Mouse (Mus musculus) neural tube, embryonic 12.5 days (tissue): Measurements from ENCODE around the gene Tmem190. TPM values are rescaled to one million over a fixed set of nuclear protein-coding genes. Genes with fewer than 3 reads are reported as not detected.
"Not testable (repeated sequence)": the region's sequence is repeated elsewhere in the genome, so short reads cannot be mapped to it uniquely, and the experiment has no call there.

ENCODE experiments used
- ATAC-seq: fragments of 200-750 bp; cut with Nextera tagmentation; 2 replicates; pipeline ENCODE4 v1.8.0; 2017; ENCODE audit warnings: low read depth, mild to moderate bottlenecking, moderate TSS enrichment, moderate library complexity; ENCODE audit not compliant: low FRiP score
- H3K27ac ChIP-seq: fragments of 300-500 bp; sonication (generic); 2 replicates; pipeline ENCODE4 v1.5.1; 2016
- H3K27me3 ChIP-seq: fragments of 300-500 bp; sonication (generic); replicated peaks from 2 replicates; pipeline ENCODE4 v1.6.1; 2016; ENCODE audit warnings: mild to moderate bottlenecking
- H3K36me3 ChIP-seq: fragments of 300-500 bp; sonication (generic); 2 replicates; pipeline ENCODE4 v1.6.1; 2016; ENCODE audit warnings: mild to moderate bottlenecking
- H3K4me1 ChIP-seq: fragments of 300-500 bp; sonication (generic); 2 replicates; pipeline ENCODE4 v1.6.1; 2016
- H3K4me2 ChIP-seq: fragments of 300-500 bp; sonication (generic); replicated peaks from 2 replicates; pipeline ENCODE4 v1.6.1; 2016; ENCODE audit warnings: mild to moderate bottlenecking
- H3K4me3 ChIP-seq: fragments of 300-500 bp; sonication (generic); 2 replicates; pipeline ENCODE4 v1.5.1; 2016
- H3K9ac ChIP-seq: fragments of 300-500 bp; sonication (generic); 2 replicates; pipeline ENCODE4 v1.6.1; 2016; ENCODE audit warnings: mild to moderate bottlenecking
- H3K9me3 ChIP-seq: fragments of 300-500 bp; sonication (generic); 2 replicates; pipeline ENCODE4 v1.6.1; 2016; ENCODE audit warnings: mild to moderate bottlenecking
- WGBS: fragments of 180-500 bp; shearing (Covaris S2); methylation state at CpG from one replicate; pipeline ENCODE4 v1.1.7; 2016; 5-methylcytosine and 5-hydroxymethylcytosine counted together
- polyA plus RNA-seq: library from polyadenylated mRNA; unstranded; fragments of >200 nt; fragmentation: Nextera tagmentation; extraction: Ambion mirVana; gene quantifications from 2 replicates; pipeline ENCODE4 v1.2.1, GENCODE M21; 2016

Tmem190 gene
- polyA plus RNA-seq, 1 experiment from 2014 or later: not detected

GRCm38 (mm10) chr7:4795767-4796433 is 13.2 kb downstream of the Tmem190 start:
- Histone ChIP-seq H3K4me2 (no peak overlapping the region), H3K9ac (no peak overlapping the region), H3K4me1 (peaks cover 14% of the 10 kb centered on the region), H3K4me3 (no peak overlapping the region), H3K27me3 (no peaks in the 10 kb centered on the region), H3K36me3 (peaks cover 38% of the 10 kb centered on the region), H3K27ac (no peak overlapping the region), H3K9me3 (no peaks in the 10 kb centered on the region)
- 75% methylated on average over 7 of the region's 7 CpGs for WGBS
- no peak for ATAC-seq

- no peaks in the 10 kb centered on the region for H3K9me3 ChIP-seq
- no peak overlapping the region for H3K4me3 ChIP-seq
- H3K9ac ChIP-seq: no peak overlapping the region
- no peaks in the 10 kb centered on the region for H3K27me3 ChIP-seq
- H3K4me1 ChIP-seq: no peaks in the 10 kb centered on the region
- H3K36me3 ChIP-seq: peaks cover 23% of the 10 kb centered on the region
- no peak overlapping the region for H3K27ac ChIP-seq
- no peak for ATAC-seq
- H3K4me2 ChIP-seq: no peak overlapping the region
Measured at GRCm38 (mm10) chr7:4802247-4802646, 19.5 kb downstream of the Tmem190 start.

GRCm38 (mm10) chr7:4806716-4807115 is 24.0 kb downstream of the Tmem190 start:
- no peak for ATAC-seq
- H3K9ac ChIP-seq: no peak overlapping the region
- no peaks in the 10 kb centered on the region for H3K27me3 ChIP-seq
- no peaks in the 10 kb centered on the region for H3K9me3 ChIP-seq
- H3K4me2 ChIP-seq: no peak overlapping the region
- H3K4me1 ChIP-seq: peaks cover 20% of the 10 kb centered on the region
- H3K4me3 ChIP-seq: no peak overlapping the region
- 91% methylated on average over 7 of the region's 7 CpGs for WGBS
- peaks cover 44% of the 10 kb centered on the region for H3K36me3 ChIP-seq
- no peak overlapping the region for H3K27ac ChIP-seq

- not testable (repeated sequence) for H3K27me3 ChIP-seq, H3K9me3 ChIP-seq, H3K27ac ChIP-seq, ATAC-seq
- H3K4me2 ChIP-seq: peak overlapping the region; percentile 77
- peaks cover 36% of the 10 kb centered on the region for H3K36me3 ChIP-seq
- H3K4me3 ChIP-seq: peak overlapping the region; percentile 96
- peak overlapping the region; percentile 95 for H3K9ac ChIP-seq
- WGBS: 45% methylated on average over 10 of the region's 10 CpGs
- peaks cover 25% of the 10 kb centered on the region for H3K4me1 ChIP-seq
Measured at GRCm38 (mm10) chr7:4811131-4811530, 28.4 kb downstream of the Tmem190 start.

GRCm38 (mm10) chr7:4811842-4812302 is 29.1 kb downstream of the Tmem190 start:
- Histone ChIP-seq H3K9me3 (no peaks in the 10 kb centered on the region), H3K27me3 (no peaks in the 10 kb centered on the region), H3K36me3 (peaks cover 29% of the 10 kb centered on the region), H3K4me3 (peak overlapping the region; percentile 96), H3K4me1 (peaks cover 25% of the 10 kb centered on the region), H3K4me2 (peak overlapping the region; percentile 77), H3K27ac (no peak overlapping the region), H3K9ac (peak overlapping the region; percentile 95)
- ATAC-seq: no peak
- WGBS: under 1% methylated on average over 36 of the region's 36 CpGs

GRCm38 (mm10) chr7:4812303-4813104 is 29.8 kb downstream of the Tmem190 start, which contains the start of gene Ube2s:
Gene Ube2s (minus strand): TSS chr7:4812590.
- H3K27ac ChIP-seq: peak within 1 kb of the TSS; percentile 92
- peak within 1 kb of the TSS; percentile 77 for H3K4me2 ChIP-seq
- under 1% methylated on average over 62 of the region's 62 CpGs for WGBS
- ATAC-seq: peak; percentile 99
- H3K9ac ChIP-seq: peak within 1 kb of the TSS; percentile 95
- H3K4me1 ChIP-seq: peaks cover 25% of the 10 kb centered on the region
- H3K4me3 ChIP-seq: peak within 1 kb of the TSS; percentile 96
- no peaks in the 10 kb centered on the region for H3K27me3 ChIP-seq
- peaks cover 23% of the 10 kb centered on the region for H3K36me3 ChIP-seq
- H3K9me3 ChIP-seq: no peaks in the 10 kb centered on the region

GRCm38 (mm10) chr7:4813105-4813791 is 30.5 kb downstream of the Tmem190 start:
- Histone ChIP-seq H3K4me2 (peak overlapping the region; percentile 62), H3K27ac (peak overlapping the region; percentile 62; the same call in 1 of the 2 replicates), H3K36me3 (peaks cover 19% of the 10 kb centered on the region), H3K27me3 (no peaks in the 10 kb centered on the region), H3K4me1 (peaks cover 25% of the 10 kb centered on the region), H3K9me3 (no peaks in the 10 kb centered on the region), H3K4me3 (peak overlapping the region; percentile 96), H3K9ac (peak overlapping the region; percentile 44; the same call in 1 of the 2 replicates)
- WGBS: 25% methylated on average over 8 of the region's 8 CpGs
- no peak for ATAC-seq

GRCm38 (mm10) chr7:4816559-4816958 is 33.8 kb downstream of the Tmem190 start:
- Histone ChIP-seq H3K9ac (no peak overlapping the region), H3K27ac (no peak overlapping the region), H3K4me1 (peaks cover 5% of the 10 kb centered on the region), H3K9me3 (no peaks in the 10 kb centered on the region), H3K4me3 (no peak overlapping the region), H3K36me3 (no peaks in the 10 kb centered on the region), H3K27me3 (no peaks in the 10 kb centered on the region), H3K4me2 (no peak overlapping the region)
- ATAC-seq: no peak

GRCm38 (mm10) chr7:4820925-4821324 is 38.2 kb downstream of the Tmem190 start:
- not testable (repeated sequence) for H3K9me3 ChIP-seq, H3K4me1 ChIP-seq, H3K27ac ChIP-seq, ATAC-seq, H3K36me3 ChIP-seq, H3K4me3 ChIP-seq, H3K4me2 ChIP-seq, H3K9ac ChIP-seq, H3K27me3 ChIP-seq
- WGBS: 93% methylated on average over 7 of the region's 7 CpGs

- Histone ChIP-seq H3K27me3 (no peaks in the 10 kb centered on the region), H3K4me1 (no peaks in the 10 kb centered on the region), H3K9ac (no peak overlapping the region), H3K27ac (no peak overlapping the region), H3K4me3 (no peak overlapping the region), H3K4me2 (no peak overlapping the region), H3K9me3 (no peaks in the 10 kb centered on the region), H3K36me3 (no peaks in the 10 kb centered on the region)
- no peak for ATAC-seq
- 79% methylated on average over 4 of the region's 4 CpGs for WGBS
Measured at GRCm38 (mm10) chr7:4821690-4822089, 39.0 kb downstream of the Tmem190 start.

- Histone ChIP-seq H3K4me1 (no peaks in the 10 kb centered on the region), H3K36me3 (no peaks in the 10 kb centered on the region), H3K27ac (no peak overlapping the region), H3K4me3 (no peak overlapping the region), H3K27me3 (no peaks in the 10 kb centered on the region), H3K9ac (no peak overlapping the region), H3K9me3 (no peaks in the 10 kb centered on the region), H3K4me2 (no peak overlapping the region)
- 79% methylated on average over 6 of the region's 6 CpGs for WGBS
- no peak for ATAC-seq
Measured at GRCm38 (mm10) chr7:4822162-4822907, 39.6 kb downstream of the Tmem190 start.
